Mouse (Mus musculus) liver, embryonic 16.5 days (tissue): ENCODE data around the gene Orai2. TPM values are rescaled to one million over a fixed set of nuclear protein-coding genes. Genes with fewer than 3 reads are reported as not detected.

Source experiments
- ATAC-seq: fragments of 200-750 bp; cut with Nextera tagmentation; 2 replicates; pipeline ENCODE4 v1.8.0; 2017; ENCODE audit warnings: low read depth, mild to moderate bottlenecking, moderate number of reproducible peaks, moderate library complexity
- H3K27ac ChIP-seq: fragments of 300-500 bp; sonication (generic); 2 replicates; pipeline ENCODE4 v1.5.1; 2014; ENCODE audit warnings: mild to moderate bottlenecking, low read length
- H3K27me3 ChIP-seq: fragments of 300-500 bp; sonication (generic); 2 replicates; pipeline ENCODE4 v1.6.1; 2014; ENCODE audit warnings: low read depth, low read length, mixed read lengths; ENCODE audit not compliant: control insufficient read depth, insufficient read depth
- H3K36me3 ChIP-seq: fragments of 300-500 bp; sonication (generic); 2 replicates; pipeline ENCODE4 v1.6.1; 2014; ENCODE audit warnings: mild to moderate bottlenecking; ENCODE audit not compliant: control insufficient read depth, insufficient read depth
- H3K4me1 ChIP-seq: fragments of 300-500 bp; sonication (generic); 2 replicates; pipeline ENCODE4 v1.6.1; 2014; ENCODE audit warnings: low read depth, low read length, mixed read lengths; ENCODE audit not compliant: control insufficient read depth
- H3K4me2 ChIP-seq: fragments of 300-500 bp; sonication (generic); 2 replicates; pipeline ENCODE4 v1.6.1; 2014; ENCODE audit warnings: low read depth, low read length, mixed read lengths
- H3K4me3 ChIP-seq: fragments of 300-500 bp; sonication (generic); 2 replicates; pipeline ENCODE4 v1.5.1; 2014; ENCODE audit warnings: low read depth, mild to moderate bottlenecking, low read length
- H3K9ac ChIP-seq: fragments of 300-500 bp; sonication (generic); 2 replicates; pipeline ENCODE4 v1.6.1; 2014; ENCODE audit warnings: low read depth, low read length
- H3K9me3 ChIP-seq: fragments of 300-500 bp; sonication (generic); replicated peaks from 2 replicates; pipeline ENCODE4 v1.6.1; 2016; ENCODE audit warnings: low read length; ENCODE audit not compliant: control insufficient read depth
- WGBS: fragments of 180-500 bp; shearing (Covaris S2); extraction: QIAGEN DNeasy Blood & Tissue Kit; methylation state at CpG from one replicate; pipeline ENCODE4 v1.1.7; 2014; ENCODE audit not compliant: insufficient replicate concordance; 5-methylcytosine and 5-hydroxymethylcytosine counted together
- polyA plus RNA-seq: library from polyadenylated mRNA; unstranded; fragments of >200 nt; fragmentation: Nextera tagmentation; extraction: Ambion mirVana; gene quantifications from 2 replicates; pipeline ENCODE4 v1.2.1, GENCODE M21; 2015

Gene Orai2
- polyA plus RNA-seq, 1 experiment from 2014 or later, result 4.0 TPM

- no peak overlapping the region for H3K27ac ChIP-seq
- 75% methylated on average over 6 of the region's 6 CpGs for WGBS
- no peaks in the 10 kb centered on the region for H3K4me1 ChIP-seq
- H3K36me3 ChIP-seq, result peaks cover 26% of the 10 kb centered on the region
- no peak for ATAC-seq
- no peak overlapping the region for H3K9ac ChIP-seq
- no peaks in the 10 kb centered on the region for H3K27me3 ChIP-seq
- no peaks in the 10 kb centered on the region for H3K9me3 ChIP-seq
- H3K4me3 ChIP-seq, result no peak overlapping the region
- H3K4me2 ChIP-seq, result no peak overlapping the region
Observed at GRCm38 (mm10) chr5:136182049-136182448, 11.5 kb upstream of the Orai2 start.

- no peak overlapping the region for H3K4me2 ChIP-seq
- H3K9me3 ChIP-seq, result no peaks in the 10 kb centered on the region
- H3K27me3 ChIP-seq, result no peaks in the 10 kb centered on the region
- no peaks in the 10 kb centered on the region for H3K4me1 ChIP-seq
- WGBS, result 82% methylated on average over 6 of the region's 6 CpGs
- no peak overlapping the region for H3K9ac ChIP-seq
- peaks cover 26% of the 10 kb centered on the region for H3K36me3 ChIP-seq
- ATAC-seq, result no peak
- H3K27ac ChIP-seq, result no peak overlapping the region
- H3K4me3 ChIP-seq, result no peak overlapping the region
Observed at GRCm38 (mm10) chr5:136181197-136181596, 10.7 kb upstream of the Orai2 start.

GRCm38 (mm10) chr5:136179594-136179993 is 9.1 kb upstream of the Orai2 start:
- H3K4me2 ChIP-seq, result no peak overlapping the region
- no peak overlapping the region for H3K27ac ChIP-seq
- no peak overlapping the region for H3K4me3 ChIP-seq
- H3K4me1 ChIP-seq, result no peaks in the 10 kb centered on the region
- WGBS, result 74% methylated on average over 5 of the region's 5 CpGs
- no peaks in the 10 kb centered on the region for H3K9me3 ChIP-seq
- no peak overlapping the region for H3K9ac ChIP-seq
- no peak for ATAC-seq
- no peaks in the 10 kb centered on the region for H3K27me3 ChIP-seq
- H3K36me3 ChIP-seq, result peaks cover 21% of the 10 kb centered on the region

- 0 out of 2 replicates have a peak, but pooled peaks cover 3% of the 10 kb centered on the region for H3K36me3 ChIP-seq
- no peak overlapping the region for H3K4me2 ChIP-seq
- 39% methylated on average over 9 of the region's 9 CpGs for WGBS
- H3K4me3 ChIP-seq, result no peak overlapping the region
- H3K4me1 ChIP-seq, result peaks cover 24% of the 10 kb centered on the region
- H3K9ac ChIP-seq, result no peak overlapping the region
- H3K27ac ChIP-seq, result no peak overlapping the region
- ATAC-seq, result no peak
- no peaks in the 10 kb centered on the region for H3K9me3 ChIP-seq
- no peaks in the 10 kb centered on the region for H3K27me3 ChIP-seq
Observed at GRCm38 (mm10) chr5:136173606-136174463, 3.3 kb upstream of the Orai2 start.

- Histone ChIP-seq H3K9me3 (0 out of 2 replicates have a peak, but pooled peaks cover 2% of the 10 kb centered on the region), H3K4me2 (no peak overlapping the region), H3K36me3 (peaks cover 3% of the 10 kb centered on the region; the same call in 1 of the 2 replicates), H3K4me1 (peaks cover 24% of the 10 kb centered on the region), H3K27me3 (no peaks in the 10 kb centered on the region), H3K4me3 (no peak overlapping the region), H3K9ac (no peak overlapping the region), H3K27ac (no peak overlapping the region)
- ATAC-seq, result no peak
- 62% methylated on average over 9 of the region's 9 CpGs for WGBS
Observed at GRCm38 (mm10) chr5:136172939-136173338, 2.4 kb upstream of the Orai2 start.

GRCm38 (mm10) chr5:136171363-136172341 is 1.1 kb upstream of the Orai2 start:
- peaks cover 3% of the 10 kb centered on the region; the same call in 1 of the 2 replicates for H3K36me3 ChIP-seq
- peak overlapping the region; percentile 63 for H3K4me3 ChIP-seq
- peak overlapping the region; percentile 50 for H3K9ac ChIP-seq
- WGBS, result 11% methylated on average over 17 of the region's 17 CpGs
- peak overlapping the region; percentile 78 for H3K27ac ChIP-seq
- H3K27me3 ChIP-seq, result no peaks in the 10 kb centered on the region
- H3K4me1 ChIP-seq, result peaks cover 24% of the 10 kb centered on the region
- H3K4me2 ChIP-seq, result peak overlapping the region; percentile 91
- H3K9me3 ChIP-seq, result 0 out of 2 replicates have a peak, but pooled peaks cover 3% of the 10 kb centered on the region
- ATAC-seq, result no peak

GRCm38 (mm10) chr5:136169626-136170511 is 644 bp downstream of the Orai2 start:
- peak overlapping the region; percentile 91 for H3K4me2 ChIP-seq
- H3K4me1 ChIP-seq, result peaks cover 24% of the 10 kb centered on the region
- 8% methylated on average over 14 of the region's 15 CpGs for WGBS
- 0 out of 2 replicates have a peak, but pooled peaks cover 3% of the 10 kb centered on the region for H3K9me3 ChIP-seq
- H3K36me3 ChIP-seq, result peaks cover 3% of the 10 kb centered on the region; the same call in 1 of the 2 replicates
- H3K27ac ChIP-seq, result peak overlapping the region; percentile 57
- peak; percentile 26 for ATAC-seq
- peak overlapping the region; percentile 56 for H3K9ac ChIP-seq
- no peaks in the 10 kb centered on the region for H3K27me3 ChIP-seq
- peak overlapping the region; percentile 63 for H3K4me3 ChIP-seq

GRCm38 (mm10) chr5:136168071-136168470 is 2.4 kb downstream of the Orai2 start:
- Histone ChIP-seq H3K27me3 (no peaks in the 10 kb centered on the region), H3K4me2 (no peak overlapping the region), H3K27ac (no peak overlapping the region), H3K9me3 (0 out of 2 replicates have a peak, but pooled peaks cover 3% of the 10 kb centered on the region), H3K9ac (no peak overlapping the region), H3K4me3 (no peak overlapping the region), H3K4me1 (peaks cover 19% of the 10 kb centered on the region), H3K36me3 (peaks cover 3% of the 10 kb centered on the region; the same call in 1 of the 2 replicates)
- no peak for ATAC-seq
- WGBS, result 79% methylated on average over 3 of the region's 3 CpGs
